Mouse (Mus musculus) layer of hippocampus, postnatal 36 days (tissue): Measurements from ENCODE around the gene Cadm3. TPM values are rescaled to one million over a fixed set of nuclear protein-coding genes. Genes with fewer than 3 reads are reported as not detected.
"Not testable (repeated sequence)": the region's sequence is repeated elsewhere in the genome, so short reads cannot be mapped to it uniquely, and the experiment has no call there.

Experiments used
- DNase-seq, 2 experiments: peaks; one replicate each; pipeline ENCODE4 v3.0.0; 2022
- total RNA-seq, 2 experiments: library from RNA; stranded (reverse); gene quantifications; 2 replicates each; pipeline ENCODE4 v1.2.3; 2021

Gene Cadm3
- total RNA-seq, 2 experiments from 2014 or later, result 366 to 384 TPM

DNA sequence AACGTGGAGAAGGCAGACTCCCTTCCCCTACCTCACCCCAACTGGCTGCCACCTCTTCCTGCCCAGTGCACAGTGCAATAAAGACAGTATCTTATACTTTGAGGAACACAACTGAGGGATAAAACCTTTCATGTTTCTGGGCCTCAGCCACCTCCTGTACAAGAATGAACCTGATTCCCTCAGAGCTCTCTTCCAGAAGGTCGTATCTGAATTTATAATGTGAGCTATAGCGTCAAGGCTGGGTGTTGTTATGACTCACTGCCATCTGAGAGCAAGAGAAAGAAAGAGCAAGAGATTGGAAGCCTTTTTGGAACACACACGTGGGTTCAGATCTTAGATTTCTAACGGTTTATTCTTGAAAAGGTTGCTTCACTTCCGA, 45.3 kb downstream of the Cadm3 start:
- DNase-seq, result no peak

DNA sequence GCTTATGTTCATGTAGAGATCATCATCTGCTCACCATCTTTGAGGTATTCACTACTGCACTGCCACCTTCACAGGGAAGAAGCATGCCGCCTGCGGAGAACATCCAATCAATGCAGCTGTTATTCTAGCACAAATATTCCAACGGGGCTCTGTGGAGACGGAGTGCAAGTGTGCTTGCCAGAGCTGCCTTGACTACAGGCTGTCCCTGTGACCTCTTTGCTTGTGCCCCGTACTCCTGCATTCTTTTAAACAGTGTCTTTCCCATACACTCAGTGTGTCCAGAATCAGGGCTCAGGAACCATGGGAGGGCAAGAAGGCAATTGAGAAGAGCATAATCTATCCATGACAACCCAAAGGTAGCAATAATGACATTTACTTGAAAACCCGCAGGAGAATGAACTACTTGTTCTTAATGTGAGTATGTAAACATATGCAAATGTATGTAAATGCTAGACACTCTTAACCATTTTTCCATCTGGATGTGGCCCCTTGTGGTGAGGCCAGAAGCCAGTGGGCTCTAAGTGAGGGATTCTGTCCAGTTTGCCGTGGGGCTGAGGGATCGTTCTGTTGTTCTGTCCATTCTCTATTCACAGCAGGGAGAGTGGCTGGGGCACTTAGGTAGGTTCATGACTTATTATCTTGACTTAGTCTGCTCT, 45.8 kb downstream of the Cadm3 start:
- DNase-seq, result no peak

- no peak for DNase-seq
Measured at GRCm38 (mm10) chr1:173317925-173318477, 49.5 kb downstream of the Cadm3 start.

- DNase-seq, result no peak
Measured at GRCm38 (mm10) chr1:173315725-173316124, 51.8 kb downstream of the Cadm3 start.

DNA sequence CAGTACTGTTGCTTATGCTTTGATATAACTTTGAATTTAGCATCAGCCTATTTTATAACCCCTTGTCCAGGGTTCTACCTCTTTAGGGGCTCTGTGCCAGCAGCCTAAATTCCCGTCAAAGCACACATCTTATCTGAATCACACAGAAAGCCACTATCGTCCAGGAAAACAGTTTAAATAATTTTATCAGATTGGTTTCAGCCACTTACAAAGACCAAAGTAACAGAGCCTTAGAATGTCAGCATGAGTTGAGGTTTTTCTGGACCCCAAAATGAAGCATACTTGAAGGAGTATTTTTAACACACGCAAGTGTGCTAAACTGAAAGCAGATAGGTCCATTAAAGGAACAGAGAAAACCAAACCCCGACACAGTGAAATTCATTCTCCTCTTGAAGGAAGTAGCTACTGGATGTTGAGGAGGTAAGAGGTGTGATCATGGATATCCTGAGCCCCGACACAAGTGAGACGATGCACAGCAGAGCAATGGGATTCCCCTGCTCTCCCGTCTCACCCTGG, 53.9 kb downstream of the Cadm3 start:
- not testable (repeated sequence) for DNase-seq

DNA sequence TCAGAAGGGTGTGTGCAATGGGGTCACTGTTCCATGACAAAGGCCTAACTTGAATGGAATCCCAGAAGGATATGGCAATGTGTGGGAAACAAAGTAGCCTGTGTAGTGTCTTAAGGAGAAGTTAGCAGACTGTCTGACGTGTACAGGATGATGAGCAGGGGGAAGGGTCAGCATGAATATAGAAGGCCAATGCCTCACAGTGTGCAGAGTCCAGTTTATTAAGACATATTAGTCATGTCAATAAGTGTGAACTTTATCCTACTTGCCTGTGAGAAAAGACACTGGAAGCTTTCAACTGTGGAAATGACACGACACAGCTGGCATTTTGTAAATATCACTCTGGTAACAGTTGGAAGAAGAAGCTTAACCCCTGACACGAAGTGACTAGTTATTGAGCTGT, 64.7 kb downstream of the Cadm3 start:
- not testable (repeated sequence) for DNase-seq

Other genes with a start within 250 kb of the Cadm3 start
- gene Olfr1408, start 230.3 kb downstream of the Cadm3 start, total RNA-seq, result not detected
- gene Olfr1406, start 177.1 kb downstream of the Cadm3 start, total RNA-seq, result not detected
- not detected for gene Olfr218, start 169.9 kb downstream of the Cadm3 start, total RNA-seq
- gene Olfr1404, start 155.3 kb downstream of the Cadm3 start, total RNA-seq, result not detected
- not detected for gene Fcer1a, start 140.5 kb downstream of the Cadm3 start, total RNA-seq
- not detected for gene Olfr418, start 101.7 kb downstream of the Cadm3 start, total RNA-seq
- gene Mptx2, start 89.9 kb downstream of the Cadm3 start, total RNA-seq, result not detected
- 10 to 100 TPM; 73.7 to 76.2 TPM for gene Ackr1, start 33.9 kb downstream of the Cadm3 start, total RNA-seq
- 1 to 10 TPM; 2.9 to 3.7 TPM for gene Aim2, start 16.8 kb downstream of the Cadm3 start, total RNA-seq
- gene Ifi206, start 123.3 kb upstream of the Cadm3 start, total RNA-seq, result not detected
- not detected for gene Ifi214, start 168.3 kb upstream of the Cadm3 start, total RNA-seq
- gene Ifi213, start 231.6 kb upstream of the Cadm3 start, total RNA-seq, result not detected